Mouse (Mus musculus) neural tube, embryonic 10.5 days (tissue): ENCODE data around the gene Ercc5.
A peak's percentile ranks its signal among the peaks of the same experiment; 100 is the strongest.

ENCODE experiments used
- DNase-seq: peaks from one replicate; pipeline ENCODE4 v3.0.0-alpha.2; 2017; ENCODE audit warnings: low spot score; ENCODE audit errors: extremely low spot score

Ercc5 gene

DNA sequence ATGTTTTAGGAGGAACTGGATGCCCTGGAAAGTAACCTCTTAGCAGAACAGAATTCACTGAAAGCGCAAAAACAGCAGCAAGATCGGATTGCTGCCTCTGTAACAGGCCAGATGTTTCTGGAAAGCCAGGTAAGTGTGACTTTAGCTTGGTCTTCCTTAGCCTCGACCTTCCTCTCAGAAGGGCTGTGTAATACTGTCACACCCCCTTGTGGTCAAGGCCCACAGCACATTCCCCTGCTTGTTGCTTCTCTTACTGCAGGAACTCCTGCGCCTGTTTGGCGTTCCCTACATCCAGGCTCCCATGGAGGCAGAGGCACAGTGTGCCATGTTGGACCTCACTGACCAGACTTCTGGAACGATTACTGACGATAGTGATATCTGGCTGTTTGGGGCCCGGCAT lies 26.4 kb downstream of the Ercc5 start:
- DNase-seq = no peak

DNA sequence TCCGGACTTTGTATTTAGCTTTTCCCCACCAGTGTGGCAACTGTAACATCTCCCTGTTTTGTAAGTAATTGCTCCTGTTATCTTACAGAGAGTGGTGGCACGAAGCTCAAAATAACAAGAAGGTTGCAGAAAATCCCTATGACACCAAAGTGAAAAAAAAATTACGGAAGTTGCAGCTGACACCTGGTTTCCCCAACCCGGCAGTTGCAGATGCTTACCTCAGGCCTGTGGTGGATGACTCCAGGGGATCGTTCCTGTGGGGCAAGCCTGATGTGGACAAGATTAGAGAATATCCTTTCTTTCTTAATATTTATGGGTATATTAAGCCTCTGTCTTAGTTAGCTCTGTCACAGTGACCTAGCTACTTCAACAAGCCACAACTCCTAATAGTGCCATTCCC lies 30.5 kb downstream of the Ercc5 start:
- DNase-seq = no peak

DNA sequence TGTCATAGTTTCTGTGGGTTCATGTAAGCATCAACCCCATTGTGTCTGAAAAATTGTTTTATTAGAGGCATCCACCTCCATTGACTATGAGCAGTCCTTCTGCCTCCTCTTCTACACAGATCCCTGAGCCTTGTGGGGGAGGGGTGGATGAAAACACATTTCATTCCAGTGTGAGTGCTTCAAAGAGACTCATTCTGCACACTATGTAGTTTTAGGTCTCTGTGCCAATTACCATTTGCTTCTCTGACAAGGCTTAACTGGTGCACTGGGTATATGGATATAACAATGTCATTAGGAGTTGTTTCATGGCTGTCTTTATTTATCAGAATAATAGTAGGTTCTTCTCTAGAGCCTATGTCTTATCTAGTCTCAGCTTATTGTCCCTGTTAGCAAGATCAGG lies 38.9 kb downstream of the Ercc5 start:
- no peak for DNase-seq

DNA sequence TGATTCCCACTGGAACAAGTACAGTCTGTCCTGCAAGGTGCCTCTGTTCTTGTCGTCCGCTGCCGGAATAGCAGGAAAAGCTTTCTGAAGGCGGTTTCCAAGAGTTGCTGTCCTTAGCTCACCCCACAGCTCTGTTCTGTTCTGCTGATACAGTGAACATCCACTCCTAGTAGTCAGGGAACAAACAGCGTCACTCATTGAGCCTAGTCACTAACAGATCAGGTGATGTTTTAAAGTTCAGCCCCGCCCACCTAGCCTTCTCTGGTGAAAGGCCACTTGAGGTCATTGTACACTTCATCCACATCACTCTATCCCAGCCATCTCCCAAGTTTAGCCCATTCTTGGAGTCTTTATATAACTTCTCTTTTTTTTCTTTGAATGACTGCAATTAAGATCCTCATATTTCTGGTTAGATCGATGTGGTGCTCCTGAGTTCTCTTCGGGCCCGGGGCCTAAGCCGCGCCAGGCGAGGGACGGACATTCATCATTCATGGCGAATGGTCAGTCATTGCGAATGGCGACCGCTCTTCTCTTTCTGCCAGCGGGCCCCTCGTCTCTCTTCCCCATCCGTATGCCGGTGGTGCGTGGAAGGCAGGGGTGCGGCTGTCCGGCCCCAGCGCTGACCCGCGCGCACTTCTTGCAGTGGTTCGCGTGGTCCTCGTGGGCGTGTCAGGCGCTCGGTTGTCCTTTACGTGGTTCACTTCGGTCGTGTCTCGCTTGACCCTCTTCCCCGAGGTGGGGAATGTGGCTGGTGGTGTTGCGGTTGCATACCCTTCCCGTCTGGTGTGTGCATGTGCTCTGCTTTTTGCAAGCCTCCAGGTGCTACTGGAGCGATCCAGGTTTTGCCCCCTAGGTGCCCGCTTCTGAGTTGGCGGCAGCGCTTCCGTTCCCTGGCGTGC lies 51.0 kb downstream of the Ercc5 start:
- peak; percentile 41 for DNase-seq

DNA sequence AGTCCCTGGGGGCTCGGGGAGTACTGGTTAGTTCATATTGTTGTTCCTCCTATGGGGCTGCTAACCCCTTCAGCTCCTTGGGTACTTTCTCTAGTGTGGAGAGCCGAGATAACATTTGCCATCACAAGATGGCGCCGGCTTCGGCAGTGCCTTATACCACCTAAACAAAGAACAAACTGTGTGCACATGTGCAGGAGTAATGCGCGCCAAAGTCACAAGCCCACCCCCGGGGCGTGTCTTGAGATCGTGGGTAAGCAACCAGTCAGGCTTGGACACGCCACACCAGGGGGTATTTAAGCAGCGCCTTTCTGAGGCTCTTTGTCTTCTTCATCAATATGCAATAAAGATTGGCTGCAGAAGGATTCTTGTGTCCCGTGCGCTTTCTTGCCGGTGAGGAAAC lies 55.3 kb downstream of the Ercc5 start:
- no peak for DNase-seq

DNA sequence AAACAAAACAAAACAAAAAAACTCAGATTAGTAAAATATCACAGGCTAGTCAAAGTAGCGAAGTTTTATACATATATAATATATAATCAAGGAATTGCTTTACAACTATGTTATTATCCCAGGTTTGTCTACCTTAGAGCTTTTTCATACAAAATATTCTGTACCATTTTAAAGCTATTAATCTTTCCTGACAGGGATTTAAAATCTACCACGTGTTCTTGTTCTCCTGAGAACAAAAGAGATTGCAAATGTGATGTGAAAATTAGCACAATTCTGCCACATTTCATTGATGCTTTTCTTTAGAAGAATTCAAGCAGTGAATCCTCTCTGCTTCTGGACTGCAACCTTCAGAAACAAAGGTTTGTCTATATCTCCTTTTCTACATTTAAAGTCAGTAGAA lies 66.9 kb downstream of the Ercc5 start:
- no peak for DNase-seq

DNA sequence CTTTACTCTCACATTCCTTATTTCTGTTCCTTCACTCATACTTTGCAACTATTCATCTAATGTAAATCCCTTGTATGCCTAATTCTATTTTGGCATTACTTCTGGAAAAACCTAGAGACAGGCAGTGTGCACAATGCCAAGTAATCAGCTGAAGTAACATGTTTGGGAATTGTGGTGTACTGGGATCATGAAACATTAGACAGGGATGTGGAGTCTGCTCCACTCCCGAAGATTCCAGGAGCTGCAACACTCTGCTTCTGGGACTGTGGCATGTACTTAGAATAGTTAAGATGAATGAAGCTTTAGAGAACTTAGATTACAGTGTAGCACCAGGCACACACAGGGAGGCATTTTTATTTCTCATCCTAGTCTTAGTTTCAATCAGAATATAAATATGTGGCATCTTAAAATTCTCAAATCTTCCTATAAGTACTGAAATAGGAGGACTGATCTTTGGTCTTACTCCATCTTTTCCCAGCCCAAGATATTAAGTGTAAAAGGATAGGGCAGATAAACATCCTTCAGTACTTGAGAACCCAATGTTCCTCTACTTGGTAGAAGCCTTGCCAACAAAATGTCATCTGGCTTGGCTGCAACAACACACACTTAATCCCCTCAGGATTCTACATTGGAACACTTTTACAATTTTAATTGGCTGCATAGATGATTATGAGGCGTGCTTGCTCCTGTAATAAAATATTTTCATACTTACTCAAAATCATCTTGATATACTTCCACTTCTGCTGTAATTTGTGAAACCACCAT lies 69.0 kb downstream of the Ercc5 start:
- DNase-seq = no peak

DNA sequence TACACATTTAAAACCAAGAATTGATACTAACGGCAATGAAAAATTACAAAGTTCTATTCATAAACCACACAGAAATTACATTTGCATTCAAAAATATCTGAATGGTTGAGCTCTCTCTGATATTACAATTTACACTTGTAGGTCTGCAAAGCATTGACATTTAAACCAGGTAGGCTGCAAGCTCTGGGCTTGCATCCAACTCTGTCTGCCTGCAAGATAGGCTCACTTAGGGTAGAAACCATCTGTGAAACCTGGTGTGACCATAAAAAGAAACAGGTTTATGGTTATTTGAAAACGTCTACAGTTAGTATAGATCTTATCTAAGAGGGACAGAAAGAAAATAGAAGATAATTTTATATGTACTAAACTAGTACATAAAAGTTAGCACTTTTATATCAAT lies 69.6 kb downstream of the Ercc5 start:
- DNase-seq = no peak

DNA sequence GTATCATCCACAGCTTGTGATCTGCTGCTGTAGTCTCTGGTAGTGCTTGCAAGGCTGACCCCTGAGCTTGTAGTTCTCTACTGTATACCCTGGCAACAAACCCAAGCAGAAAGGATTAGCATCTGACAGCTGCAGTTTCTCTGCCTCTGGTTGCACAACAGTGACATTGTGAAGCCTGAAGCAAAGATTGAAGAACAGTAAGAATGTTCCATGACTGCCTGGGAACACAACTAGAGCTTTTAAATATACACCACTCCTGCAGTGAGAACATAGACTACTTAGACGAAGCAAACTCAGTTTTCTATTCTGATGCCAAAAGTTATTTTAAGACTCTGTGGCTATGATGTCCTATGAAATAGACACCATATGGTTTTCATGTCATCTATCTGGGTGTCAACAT lies 71.3 kb downstream of the Ercc5 start, which contains the start of gene Mettl21e:
TSS of gene Mettl21e (minus strand) at position 86 of the 400 bp plus-strand sequence.
- DNase-seq = no peak

DNA sequence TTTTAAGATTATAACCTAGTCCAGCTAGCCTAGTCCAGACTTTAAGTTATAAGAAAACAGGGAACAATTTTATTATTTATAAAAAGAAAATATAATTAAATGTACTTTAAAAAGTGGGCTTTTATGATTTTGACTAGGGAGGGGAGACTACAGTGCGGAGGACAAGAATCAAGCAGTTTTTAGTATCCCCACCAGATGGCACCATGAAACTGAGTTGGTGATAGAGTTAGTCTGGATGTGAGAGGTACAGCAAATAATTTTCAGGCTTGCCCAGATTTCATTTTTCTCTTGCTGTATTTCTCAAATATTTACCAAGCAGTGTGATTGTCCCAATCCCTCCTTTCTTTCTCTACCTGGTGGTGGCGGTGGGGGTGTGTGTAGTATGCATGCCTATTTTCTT lies 81.5 kb downstream of the Ercc5 start:
- no peak for DNase-seq
